Mouse (Mus musculus) right cerebral cortex, postnatal 10 days (tissue): ENCODE measurements around the gene Gata3.

Source experiments
- DNase-seq, 2 experiments: peaks; one replicate each; pipeline ENCODE4 v3.0.0; 2021; ENCODE audit warnings: low spot score in 2 of 2

Gata3 gene

GRCm38 (mm10) chr2:9872682-9873081 is 17.2 kb downstream of the Gata3 start:
- no peak for DNase-seq

- DNase-seq = no peak
Observed at GRCm38 (mm10) chr2:9871798-9872197, 18.0 kb downstream of the Gata3 start.

GRCm38 (mm10) chr2:9871141-9871716 is 18.6 kb downstream of the Gata3 start:
- DNase-seq = no peak

DNA sequence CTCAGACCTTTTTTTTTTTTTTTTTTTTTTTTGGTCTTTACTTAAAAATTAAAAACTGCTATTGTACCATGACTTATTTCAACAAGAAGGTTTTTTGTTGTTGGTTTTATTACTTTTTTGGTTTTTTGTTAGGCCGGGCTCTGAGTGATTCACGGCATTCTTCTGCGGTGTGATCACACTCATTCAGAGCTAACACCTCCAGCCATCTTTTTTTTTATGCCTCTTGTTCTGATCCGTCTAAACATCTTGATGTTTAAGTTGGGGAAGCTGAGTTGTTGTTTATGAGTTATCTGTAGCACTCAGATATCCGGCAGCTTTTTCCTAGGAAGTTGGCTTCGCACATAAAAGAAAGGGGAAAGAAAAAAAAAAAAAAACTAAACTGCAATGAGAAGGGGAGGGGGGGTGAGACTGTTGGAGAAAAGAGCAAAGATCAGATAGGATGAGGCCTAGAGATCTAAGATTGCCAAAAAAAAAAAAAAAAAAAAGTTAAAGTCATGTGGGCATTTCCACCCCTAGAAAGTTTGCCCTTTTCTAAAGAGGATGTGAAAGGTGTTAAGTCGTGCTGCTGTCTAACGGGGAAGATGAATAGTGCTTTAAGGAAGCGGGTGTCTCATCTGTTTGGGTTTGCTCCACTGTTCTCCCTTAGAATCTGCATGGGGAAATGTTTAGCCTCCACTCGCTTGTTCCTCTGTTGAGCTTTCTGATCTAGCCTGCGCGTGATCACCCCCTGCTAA is 22.6 kb downstream of the Gata3 start:
- no peak for DNase-seq

DNA sequence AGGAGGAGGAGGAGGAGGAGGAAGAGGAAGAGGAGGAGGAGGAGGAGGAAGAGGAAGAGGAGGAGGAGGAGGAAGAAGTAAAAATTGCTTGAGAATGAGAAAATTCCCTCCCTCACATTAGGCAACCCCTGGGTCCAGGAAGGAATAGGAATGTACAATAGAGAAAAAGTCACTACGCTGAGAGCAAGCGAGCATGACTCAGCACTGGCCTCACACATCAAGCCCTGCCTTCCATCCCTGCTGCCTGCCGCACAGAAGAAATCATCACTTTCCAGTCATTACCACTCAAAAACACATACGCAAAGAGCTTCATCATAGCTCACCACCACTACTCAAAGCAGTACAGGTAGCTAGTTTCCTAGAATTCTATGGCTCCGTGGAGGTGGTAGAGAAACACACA is 29.1 kb downstream of the Gata3 start:
- DNase-seq = no peak

DNA sequence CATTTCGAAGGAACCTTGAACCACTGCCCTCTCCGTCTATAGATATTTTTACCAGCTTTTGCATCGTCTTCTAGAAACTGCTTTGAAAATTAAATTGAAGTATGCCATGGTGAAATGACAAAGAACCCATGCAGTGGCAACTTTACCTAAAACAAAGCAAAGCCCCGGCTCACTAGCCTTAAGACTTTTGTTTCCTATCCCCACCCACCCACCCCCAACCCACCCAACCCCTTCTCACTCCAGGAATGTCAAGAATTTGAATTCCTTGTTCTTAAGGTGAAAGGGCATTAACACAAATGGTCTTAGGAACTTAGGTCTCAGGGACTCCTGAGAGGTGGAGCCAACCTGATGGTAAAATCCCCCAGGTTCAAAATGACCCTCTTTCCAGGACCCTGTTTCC is 34.0 kb downstream of the Gata3 start:
- DNase-seq = no peak

GRCm38 (mm10) chr2:9852851-9853576 is 36.8 kb downstream of the Gata3 start:
- no peak for DNase-seq

DNA sequence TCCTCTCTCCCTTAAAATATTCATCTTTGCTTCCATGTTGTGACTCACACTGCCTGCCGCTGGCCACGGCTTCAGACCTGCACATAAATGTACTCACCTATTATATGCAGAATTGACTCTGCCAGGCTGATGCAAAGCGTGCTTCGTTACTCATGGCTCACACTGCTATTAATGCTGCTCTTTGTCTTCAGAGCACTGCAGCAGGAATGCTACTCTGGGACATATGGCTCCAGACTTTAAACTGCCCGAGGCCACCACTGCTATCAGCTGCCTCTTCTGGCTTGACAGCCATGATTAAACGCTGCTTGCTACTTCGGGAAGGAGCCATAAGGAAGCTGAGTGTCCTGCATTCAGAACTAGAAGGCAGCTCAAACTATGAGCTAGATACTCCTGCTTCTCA is 54.6 kb downstream of the Gata3 start:
- no peak for DNase-seq

- no peak for DNase-seq
Observed at GRCm38 (mm10) chr2:9833712-9834111, 56.1 kb downstream of the Gata3 start.

- DNase-seq = no peak
Observed at GRCm38 (mm10) chr2:9827624-9828023, 62.2 kb downstream of the Gata3 start.

DNA sequence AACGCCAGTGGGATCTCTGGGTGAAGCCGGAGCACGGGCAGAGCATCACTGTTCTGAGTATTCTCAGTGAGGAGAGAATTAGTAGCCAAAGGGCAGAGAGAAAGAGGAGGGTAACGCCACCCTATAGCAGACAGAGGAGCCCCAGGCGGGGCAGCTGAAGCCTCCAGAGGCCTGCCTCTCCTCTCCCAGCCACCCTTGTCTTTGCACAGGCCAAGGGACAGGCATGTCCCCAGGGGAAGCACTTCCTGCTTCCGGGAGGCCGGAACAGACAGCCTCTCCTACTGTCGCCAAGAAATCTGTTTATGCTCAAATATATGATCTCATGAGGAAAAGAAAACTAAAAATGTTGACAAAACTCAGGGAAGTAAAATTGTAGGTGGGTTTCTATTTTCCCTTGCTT is 69.2 kb downstream of the Gata3 start:
- DNase-seq = no peak

DNA sequence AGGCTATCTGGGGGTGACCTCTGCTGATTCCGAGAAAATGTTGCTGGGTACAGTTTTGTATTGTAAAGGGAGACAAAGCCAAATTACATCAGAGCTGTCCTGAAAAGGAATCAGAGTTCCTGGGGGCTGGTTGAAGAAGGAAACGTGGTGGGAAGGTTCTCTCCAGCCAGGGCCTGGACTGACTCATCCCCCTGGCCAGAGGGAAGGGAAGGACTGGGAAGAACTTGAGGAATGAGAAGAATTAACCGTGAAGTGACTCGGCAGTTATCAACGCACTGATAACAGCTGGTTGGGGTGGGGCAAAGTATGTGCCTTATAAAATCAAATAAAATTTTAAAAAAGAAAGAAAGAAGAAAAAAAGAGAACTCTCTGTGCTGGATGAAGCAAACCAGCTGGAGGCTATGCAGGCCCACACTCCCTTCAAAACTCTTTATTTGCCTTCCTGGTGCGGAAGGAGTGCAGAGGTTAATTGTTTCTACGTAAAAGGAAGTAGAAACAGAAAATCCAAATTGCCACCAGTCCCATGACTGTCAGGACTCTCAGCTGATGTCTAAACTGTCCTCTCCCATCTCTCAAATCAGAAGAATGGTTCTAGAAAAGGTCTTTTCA is 71.6 kb downstream of the Gata3 start:
- DNase-seq = no peak
